Mouse (Mus musculus) cerebellum, adult 2 months (tissue): ENCODE data around the gene Hdac10. TPM values are rescaled to one million over a fixed set of nuclear protein-coding genes. Genes with fewer than 3 reads are reported as not detected.

Experiments used
- DNase-seq, 2 experiments: peaks; one replicate each; pipeline ENCODE4 v3.0.0; 2021
- H3K27ac ChIP-seq: fragments of 200-500 bp; 2 replicates; pipeline ENCODE4 v1.5.1; 2012; ENCODE audit warnings: low read length, control low read depth, inconsistent platforms; ENCODE audit not compliant: insufficient read depth
- H3K27me3 ChIP-seq: fragments of 200-500 bp; 2 replicates; pipeline ENCODE4 v1.6.1; 2012; ENCODE audit warnings: inconsistent platforms, mild to moderate bottlenecking, low read length, moderate library complexity; ENCODE audit not compliant: control insufficient read depth, insufficient read depth
- H3K4me1 ChIP-seq: fragments of 200-500 bp; 2 replicates; pipeline ENCODE4 v1.6.1; 2011; ENCODE audit warnings: low read length; ENCODE audit not compliant: control insufficient read depth, insufficient read depth
- H3K4me3 ChIP-seq: fragments of 200-500 bp; replicated peaks from 2 replicates; pipeline ENCODE3; 2011; ENCODE audit warnings: mild to moderate bottlenecking, low read depth, low read length, control low read depth; ENCODE audit not compliant: insufficient read depth
- CTCF ChIP-seq: fragments of 200-500 bp; IDR thresholded peaks from 2 replicates; pipeline ENCODE4 v1.5.1; 2011; ENCODE audit warnings: low read depth, mild to moderate bottlenecking, control low read depth, low read length, moderate library complexity, borderline replicate concordance; ENCODE audit not compliant: insufficient read depth
- POLR2A ChIP-seq: fragments of 200-500 bp; IDR thresholded peaks from 2 replicates; pipeline ENCODE4 v1.6.1; 2011; ENCODE audit warnings: low read length, control low read depth, borderline replicate concordance; ENCODE audit not compliant: insufficient read depth
- WGBS: fragments of 180-500 bp; shearing (Covaris S2); methylation state at CpG from one replicate; pipeline ENCODE4 v1.1.7; 2018; 5-methylcytosine and 5-hydroxymethylcytosine counted together
- polyA plus RNA-seq: library from polyadenylated mRNA; depleted of rRNA; stranded (reverse); fragments of >200 nt; gene quantifications from 2 replicates; pipeline ENCODE4 v1.2.3, GENCODE M21; 2012; rRNA removed

The Hdac10 gene
- polyA plus RNA-seq, 1 experiment = 31.4 TPM

GRCm38 (mm10) chr15:89074613-89075477 lies 53.7 kb downstream of the Hdac10 start, which contains the start of gene Trabd:
Gene Trabd, plus strand, starts transcription at chr15:89075124.
- H3K27me3 ChIP-seq = no peaks in the 10 kb centered on the region
- H3K4me1 ChIP-seq = peaks cover 31% of the 10 kb centered on the region
- WGBS = 18% methylated on average over 11 of the region's 11 CpGs
- peak within 1 kb of the TSS; percentile 80 for H3K4me3 ChIP-seq
- DNase-seq = no peak
- TF ChIP-seq POLR2A (no peak), CTCF (no peak)
- H3K27ac ChIP-seq = peak within 1 kb of the TSS; percentile 85

- WGBS = 46% methylated on average over 10 of the region's 10 CpGs
- Histone ChIP-seq H3K4me1 (peaks cover 30% of the 10 kb centered on the region), H3K27ac (no peak overlapping the region), H3K4me3 (no peak overlapping the region), H3K27me3 (no peaks in the 10 kb centered on the region)
- TF ChIP-seq CTCF = no peak
- TF ChIP-seq POLR2A = no peak
- no peak for DNase-seq
Measured at GRCm38 (mm10) chr15:89073993-89074603, 54.4 kb downstream of the Hdac10 start.

Other genes with a start within 250 kb of the Hdac10 start
- gene Ttll8, start 174.3 kb downstream of the Hdac10 start, polyA plus RNA-seq = 1.4 and 1.6 TPM in 2 replicates
- 141 and 145 TPM in 2 replicates for gene Mlc1, start 149.7 kb downstream of the Hdac10 start, polyA plus RNA-seq
- 0.02 TPM in 1 of 2 replicates, not detected in the other for gene Mov10l1, start 145.8 kb downstream of the Hdac10 start, polyA plus RNA-seq
- 134 and 155 TPM in 2 replicates for gene Panx2, start 69.0 kb downstream of the Hdac10 start, polyA plus RNA-seq
- 52.5 and 56.4 TPM in 2 replicates for gene Trabd, start 53.6 kb downstream of the Hdac10 start, polyA plus RNA-seq
- gene Selenoo, start 39.6 kb downstream of the Hdac10 start, polyA plus RNA-seq = 58.1 and 65.6 TPM in 2 replicates
- gene Tubgcp6, start 5.6 kb downstream of the Hdac10 start, polyA plus RNA-seq = 77.4 and 82.1 TPM in 2 replicates
- gene Mapk12, start 12.0 kb upstream of the Hdac10 start, polyA plus RNA-seq = 112 and 128 TPM in 2 replicates
- gene Mapk11, start 20.9 kb upstream of the Hdac10 start, polyA plus RNA-seq = 58.1 and 64.1 TPM in 2 replicates
- 127 and 141 TPM in 2 replicates for gene Plxnb2, start 52.1 kb upstream of the Hdac10 start, polyA plus RNA-seq
- 156 and 165 TPM in 2 replicates for gene Dennd6b, start 67.8 kb upstream of the Hdac10 start, polyA plus RNA-seq
- 240 and 262 TPM in 2 replicates for gene Ppp6r2, start 82.9 kb upstream of the Hdac10 start, polyA plus RNA-seq
- gene Sbf1, start 186.6 kb upstream of the Hdac10 start, polyA plus RNA-seq = 321 and 324 TPM in 2 replicates
- not detected in 2 replicates for gene Adm2, start 194.0 kb upstream of the Hdac10 start, polyA plus RNA-seq
- gene Miox, start 205.7 kb upstream of the Hdac10 start, polyA plus RNA-seq = not detected in 2 replicates
- 21.0 and 21.1 TPM in 2 replicates for gene Lmf2, start 227.0 kb upstream of the Hdac10 start, polyA plus RNA-seq
- 134 and 137 TPM in 2 replicates for gene Ncaph2, start 227.0 kb upstream of the Hdac10 start, polyA plus RNA-seq
- gene Sco2, start 245.1 kb upstream of the Hdac10 start, polyA plus RNA-seq = 59.7 and 60.3 TPM in 2 replicates
- gene Tymp, start 248.3 kb upstream of the Hdac10 start, polyA plus RNA-seq = 5.5 and 5.7 TPM in 2 replicates